Mouse (Mus musculus) lung, adult 2 months (tissue): ENCODE data around the gene Sult2a4.

ENCODE experiments used
- CTCF ChIP-seq: fragments of 200-500 bp; IDR thresholded peaks from 2 replicates; pipeline ENCODE4 v1.5.1; 2011; ENCODE audit warnings: mild to moderate bottlenecking, low read length, control low read depth; ENCODE audit not compliant: insufficient read depth
- POLR2A ChIP-seq: fragments of 200-500 bp; IDR thresholded peaks from 2 replicates; pipeline ENCODE4 v1.6.1; 2011; ENCODE audit warnings: low read depth, mild to moderate bottlenecking, control low read depth, low read length, borderline replicate concordance; ENCODE audit errors: extremely low read depth

DNA sequence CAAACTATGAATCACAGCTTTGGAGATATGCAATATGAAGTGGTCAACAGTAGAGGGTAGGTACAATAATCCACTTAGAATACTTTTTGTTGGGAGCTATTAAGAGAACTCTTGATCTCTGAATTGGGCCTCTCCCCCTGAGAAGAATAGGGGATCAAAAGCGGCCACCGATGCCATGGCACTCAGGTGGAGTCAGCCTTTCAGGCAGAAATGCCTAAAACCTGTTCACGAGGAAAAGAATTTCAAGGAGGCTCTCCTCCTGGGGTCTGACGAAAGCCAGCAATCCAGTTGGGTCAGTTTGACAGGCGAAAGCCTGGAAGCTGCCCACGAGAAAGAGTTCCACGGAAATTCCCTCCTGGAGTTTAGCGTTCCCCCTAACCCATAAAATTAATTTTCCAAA, 23.7 kb upstream of the Sult2a4 start:
- TF ChIP-seq CTCF (no peak), POLR2A (no peak)
